Mouse (Mus musculus) R1 (cell line): ENCODE data around the gene Tatdn2.
A peak's percentile ranks its signal among the peaks of the same experiment; 100 is the strongest.

Experiments
- DNase-seq: peaks from one replicate; pipeline ENCODE4 v3.0.0-alpha.2; 2018; ENCODE audit warnings: low read depth, low spot score

Gene Tatdn2

GRCm38 (mm10) chr6:113696582-113697221 lies at the start of gene Tatdn2:
TSS of gene Tatdn2 (plus strand) at chr6:113697050.
- peak; percentile 98 for DNase-seq

- DNase-seq, result no peak
These were observed 47.3 kb upstream of the Tatdn2 start for GRCm38 (mm10) chr6:113649346-113650196.

GRCm38 (mm10) chr6:113650197-113650640 lies 46.6 kb upstream of the Tatdn2 start:
- no peak for DNase-seq

DNA sequence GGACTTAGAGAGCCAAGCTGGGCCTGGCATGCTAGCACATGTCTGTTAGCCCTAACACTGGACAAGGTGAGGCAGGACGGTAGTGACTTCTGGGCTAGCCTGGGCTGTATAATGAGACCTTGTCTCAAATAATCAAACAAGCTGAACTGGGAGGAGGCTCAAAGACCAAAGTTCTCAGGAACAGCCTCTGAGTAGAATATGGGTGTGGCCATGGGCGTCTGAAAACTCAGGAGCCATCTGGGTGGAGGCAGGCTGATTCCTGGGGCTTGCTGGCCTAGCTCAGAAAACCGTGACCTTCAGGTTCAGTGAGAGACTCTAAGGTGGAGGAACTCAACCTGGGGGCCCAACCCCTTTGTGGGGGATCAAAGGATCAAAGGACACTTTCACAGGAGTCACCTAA lies 45.2 kb upstream of the Tatdn2 start:
- no peak for DNase-seq

- DNase-seq, result no peak
These were observed 43.3 kb upstream of the Tatdn2 start for GRCm38 (mm10) chr6:113653551-113653950.

DNA sequence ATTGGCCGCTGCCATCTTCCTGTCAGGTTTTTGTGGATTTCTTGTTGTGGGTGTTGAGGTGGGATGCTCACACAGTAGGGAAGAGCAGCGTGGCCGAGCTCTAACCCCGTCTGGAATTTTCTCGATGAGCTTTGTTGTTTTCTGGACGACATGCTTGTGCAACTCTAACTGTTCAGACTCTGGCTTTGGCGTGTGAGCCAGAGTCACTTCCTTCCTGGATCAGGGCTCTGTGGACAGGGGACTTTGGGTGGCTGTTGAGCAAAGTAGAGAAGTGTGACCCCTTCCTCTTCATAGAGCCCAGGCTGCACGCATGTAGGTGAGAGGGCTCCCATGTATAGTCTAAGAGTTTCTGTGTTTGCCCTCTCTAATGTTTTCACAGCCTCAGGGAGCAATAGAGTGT lies 42.7 kb upstream of the Tatdn2 start:
- no peak for DNase-seq

GRCm38 (mm10) chr6:113654753-113655397 lies 42.0 kb upstream of the Tatdn2 start:
- no peak for DNase-seq

DNA sequence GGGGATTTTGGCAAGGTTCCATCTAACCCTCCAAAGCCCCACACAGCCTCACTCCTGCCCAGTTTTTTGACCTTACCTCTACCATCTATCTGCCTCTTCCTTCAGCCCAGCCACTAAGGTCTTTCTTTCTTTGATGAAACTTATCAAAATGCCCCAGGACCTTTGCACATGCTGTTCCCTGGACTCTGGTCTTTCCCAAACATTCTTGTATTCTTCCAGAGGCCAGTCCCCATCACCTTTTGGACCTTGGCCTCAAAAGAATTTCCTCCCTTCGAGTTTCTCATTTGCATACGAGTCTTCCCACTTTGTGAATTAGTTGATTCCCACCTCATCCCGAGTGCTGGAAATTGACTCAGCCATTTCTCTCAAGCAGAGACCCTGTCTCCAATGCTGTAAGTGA lies 41.4 kb upstream of the Tatdn2 start:
- DNase-seq, result no peak

- no peak for DNase-seq
These were observed 40.0 kb upstream of the Tatdn2 start for GRCm38 (mm10) chr6:113656847-113657246.

DNA sequence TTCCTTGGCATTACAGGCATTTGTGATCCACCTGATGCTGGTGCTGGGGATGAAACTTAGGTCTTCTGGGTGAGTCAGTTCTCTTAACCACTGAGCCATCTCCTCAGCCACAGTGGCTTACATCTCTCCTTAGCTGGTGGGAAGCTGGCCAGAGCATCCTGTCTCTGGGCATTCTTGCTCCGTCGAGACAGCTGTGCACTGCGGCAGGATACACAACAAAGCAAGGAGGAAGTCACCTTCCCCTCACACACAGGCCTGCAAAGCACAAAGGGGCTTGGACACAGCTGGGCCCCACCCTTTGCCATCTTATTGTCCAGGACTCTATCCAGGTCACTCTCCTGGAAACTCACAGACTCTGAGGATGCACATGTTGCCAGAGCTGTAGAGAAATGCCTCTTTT lies 38.6 kb upstream of the Tatdn2 start:
- no peak for DNase-seq

DNA sequence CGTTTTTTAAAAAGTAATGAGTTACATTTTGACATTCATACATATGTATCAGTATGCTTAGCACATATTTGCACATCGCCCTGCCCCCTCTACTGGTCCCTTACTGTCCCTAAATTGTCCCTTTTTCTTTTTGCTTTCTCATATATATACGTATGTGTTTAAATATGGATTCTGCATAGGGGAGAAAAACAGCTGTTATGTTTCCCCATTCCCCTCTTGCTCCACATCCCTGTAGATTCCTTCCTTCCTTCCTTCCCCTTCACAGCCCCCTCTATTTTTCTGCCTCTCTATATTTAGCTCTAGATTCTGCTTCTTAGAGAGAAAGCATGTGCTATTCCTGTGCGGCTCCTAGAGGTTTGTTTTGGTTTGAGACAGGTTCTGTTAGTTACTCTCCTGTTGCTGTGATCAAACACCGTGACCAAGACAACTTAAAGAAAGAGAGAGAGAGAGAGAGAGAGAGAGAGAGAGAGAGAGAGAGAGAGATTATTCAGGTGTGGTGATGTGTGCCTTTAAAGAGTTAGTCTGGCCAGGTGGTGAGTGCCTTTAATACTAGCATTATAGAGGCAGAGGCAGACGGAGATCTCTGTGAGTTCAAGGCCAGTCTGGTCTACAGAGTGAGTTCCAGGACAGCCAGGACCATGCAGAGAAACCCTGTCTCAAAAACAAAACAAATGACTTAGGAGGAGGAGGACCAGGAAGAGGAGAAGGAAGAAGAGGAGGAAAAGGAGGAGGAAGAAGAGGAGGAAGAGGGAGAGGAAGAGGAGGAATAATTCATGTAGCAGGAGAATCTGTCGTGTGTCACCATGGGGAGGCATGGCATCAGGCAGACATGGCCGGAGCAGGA lies 37.0 kb upstream of the Tatdn2 start:
- DNase-seq, result no peak

- peak; percentile 82 for DNase-seq
These were observed 36.1 kb upstream of the Tatdn2 start for GRCm38 (mm10) chr6:113660492-113661352.

- DNase-seq, result no peak
These were observed 35.3 kb upstream of the Tatdn2 start for GRCm38 (mm10) chr6:113661353-113662241.

DNA sequence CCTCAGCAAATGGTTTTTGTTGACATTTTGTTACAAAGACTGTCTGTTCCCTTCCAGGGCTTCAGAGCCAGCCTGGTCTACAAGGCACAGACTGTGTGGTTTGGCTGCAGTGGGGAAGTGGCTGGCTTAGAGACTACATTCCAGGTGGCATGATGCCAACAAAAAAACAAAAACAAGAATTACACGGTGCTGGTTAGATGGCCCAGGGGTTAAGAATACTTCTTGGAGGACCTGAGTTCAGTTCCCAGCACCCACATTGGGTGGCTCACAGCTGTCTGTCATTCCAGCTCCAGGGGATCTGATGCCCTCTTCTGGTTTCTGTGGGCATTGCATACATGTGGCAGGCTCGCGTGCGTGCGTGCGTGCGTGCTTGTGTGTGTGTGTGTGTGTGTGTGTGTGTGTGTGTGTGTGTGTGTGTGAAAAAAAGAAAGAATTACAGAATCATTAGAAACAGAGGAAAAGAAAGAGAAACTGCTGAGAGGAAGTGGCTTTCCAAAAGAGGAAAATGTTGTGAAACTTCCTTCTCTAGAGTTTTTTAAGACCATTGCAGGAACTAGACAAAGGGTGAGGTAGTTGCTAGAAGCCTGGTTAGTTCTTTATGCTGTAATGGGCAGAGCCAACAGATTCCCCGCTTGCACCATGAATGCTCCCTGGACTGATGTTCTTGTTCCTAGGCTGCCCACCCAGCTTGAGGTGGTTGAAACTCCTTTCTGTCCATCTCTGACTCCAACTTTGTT lies 33.7 kb upstream of the Tatdn2 start:
- DNase-seq, result peak; percentile 65

- no peak for DNase-seq
These were observed 32.5 kb upstream of the Tatdn2 start for GRCm38 (mm10) chr6:113664305-113664704.

- peak; percentile 80 for DNase-seq
These were observed 29.2 kb upstream of the Tatdn2 start for GRCm38 (mm10) chr6:113667611-113668122.

- peak; percentile 80 for DNase-seq
These were observed 28.3 kb upstream of the Tatdn2 start for GRCm38 (mm10) chr6:113668287-113669154.

GRCm38 (mm10) chr6:113669821-113670220 lies 27.0 kb upstream of the Tatdn2 start:
- DNase-seq, result peak; percentile 44
